Mouse (Mus musculus) embryo, embryonic 9.5 days (tissue): ENCODE results near the gene Cebpe.

Experiments used
- DNase-seq: peaks from one replicate; pipeline ENCODE4 v3.0.0-alpha.2; 2017; ENCODE audit errors: extremely low spot score

Cebpe gene

GRCm38 (mm10) chr14:54676290-54676689 is 35.7 kb downstream of the Cebpe start:
- no peak for DNase-seq

DNA sequence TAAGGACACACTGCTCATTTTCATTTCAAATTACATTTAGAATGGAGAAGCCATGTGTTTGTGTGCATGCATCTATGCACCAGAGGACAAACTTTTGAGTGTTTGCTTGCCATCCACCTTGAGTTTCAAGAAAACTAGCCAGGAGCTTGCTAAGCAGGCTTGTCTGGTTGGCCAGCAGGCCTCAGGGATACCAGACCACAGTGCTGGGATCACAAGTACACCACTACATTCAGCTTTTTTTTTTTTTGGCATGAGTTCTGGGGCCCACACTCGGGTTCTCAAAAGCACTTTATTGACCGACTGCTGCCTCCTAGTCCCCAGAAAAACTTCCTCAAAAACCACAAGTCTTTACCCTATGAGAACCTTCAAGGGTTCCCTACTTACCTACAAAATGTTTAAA is 37.7 kb downstream of the Cebpe start:
- no peak for DNase-seq

GRCm38 (mm10) chr14:54669381-54669780 is 42.6 kb downstream of the Cebpe start:
- peak; percentile 44 for DNase-seq

DNA sequence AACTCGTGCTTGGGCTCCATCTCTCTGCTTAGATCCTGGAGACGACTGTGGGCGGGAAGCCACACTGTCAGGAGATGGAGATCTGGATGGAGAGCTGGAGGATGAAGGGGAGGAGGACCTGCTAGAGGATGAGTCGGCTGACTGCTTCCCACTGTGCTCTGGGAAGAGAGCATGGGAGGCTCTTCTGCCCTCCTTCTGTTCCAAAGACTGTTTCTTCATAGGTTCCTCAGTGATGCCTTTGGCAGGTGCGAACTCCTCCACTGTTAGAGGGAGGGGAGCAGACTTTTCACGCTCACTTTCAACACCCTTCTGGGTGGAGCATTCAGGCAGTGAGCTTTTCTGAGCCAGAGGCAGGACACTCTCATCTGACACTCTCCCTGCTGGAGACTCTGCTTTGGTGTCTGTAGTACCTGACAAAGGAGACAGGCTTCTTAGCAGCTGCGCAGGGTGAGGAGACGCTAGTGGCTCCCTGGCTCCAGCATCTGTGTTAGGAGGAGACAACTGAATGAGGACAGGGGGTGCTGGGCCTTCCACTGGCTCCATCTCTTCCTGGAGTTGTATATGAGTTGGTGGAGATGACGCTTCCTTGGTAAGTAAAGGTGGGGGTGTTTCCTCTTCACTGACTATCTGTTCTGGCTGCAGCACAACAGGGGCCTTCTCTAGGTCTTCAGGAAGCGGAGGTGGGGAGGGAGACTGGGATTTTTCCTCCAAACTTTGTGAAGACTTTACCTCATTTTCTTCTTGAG is 47.3 kb downstream of the Cebpe start:
- no peak for DNase-seq
